Mouse (Mus musculus) midbrain, embryonic 11.5 days (tissue): ENCODE results near the gene Gm30191. TPM values are rescaled to one million over a fixed set of nuclear protein-coding genes. Genes with fewer than 3 reads are reported as not detected.
A peak's percentile ranks its signal among the peaks of the same experiment; 100 is the strongest.

ENCODE experiments used
- ATAC-seq: fragments of 200-750 bp; cut with Nextera tagmentation; 2 replicates; pipeline ENCODE4 v1.8.0; 2017; ENCODE audit warnings: moderate TSS enrichment, moderate library complexity; ENCODE audit not compliant: low FRiP score
- DNase-seq: peaks from one replicate; pipeline ENCODE4 v3.0.0; 2015; ENCODE audit warnings: low spot score; ENCODE audit errors: missing footprints
- H3K27ac ChIP-seq: fragments of 300-500 bp; sonication (generic); 2 replicates; pipeline ENCODE4 v1.5.1; 2014; ENCODE audit warnings: low read depth, low read length
- H3K27me3 ChIP-seq: fragments of 300-500 bp; sonication (generic); 2 replicates; pipeline ENCODE4 v1.6.1; 2014; ENCODE audit warnings: mild to moderate bottlenecking, low read length, moderate library complexity, mixed read lengths; ENCODE audit not compliant: control insufficient read depth, insufficient read depth
- H3K36me3 ChIP-seq: fragments of 300-500 bp; sonication (generic); 2 replicates; pipeline ENCODE4 v1.6.1; 2014; ENCODE audit warnings: mild to moderate bottlenecking, low read length, moderate library complexity, mixed read lengths; ENCODE audit not compliant: control insufficient read depth, insufficient read depth
- H3K4me1 ChIP-seq: fragments of 300-500 bp; sonication (generic); 2 replicates; pipeline ENCODE4 v1.6.1; 2014; ENCODE audit warnings: low read length; ENCODE audit not compliant: control insufficient read depth, insufficient read depth
- H3K4me2 ChIP-seq: fragments of 300-500 bp; sonication (generic); 2 replicates; pipeline ENCODE4 v1.6.1; 2014; ENCODE audit warnings: mild to moderate bottlenecking, moderate library complexity
- H3K4me3 ChIP-seq: fragments of 300-500 bp; sonication (generic); 2 replicates; pipeline ENCODE4 v1.5.1; 2014; ENCODE audit warnings: low read depth, low read length
- H3K9ac ChIP-seq: fragments of 300-500 bp; sonication (generic); 2 replicates; pipeline ENCODE4 v1.6.1; 2014; ENCODE audit warnings: low read length
- H3K9me3 ChIP-seq: fragments of 300-500 bp; sonication (generic); 2 replicates; pipeline ENCODE4 v1.6.1; 2016; ENCODE audit warnings: low read length; ENCODE audit not compliant: control insufficient read depth
- WGBS: fragments of 180-500 bp; shearing (Covaris S2); extraction: QIAGEN DNeasy Blood & Tissue Kit; methylation state at CpG from one replicate; pipeline ENCODE4 v1.1.7; 2014; 5-methylcytosine and 5-hydroxymethylcytosine counted together
- polyA plus RNA-seq: library from polyadenylated mRNA; unstranded; fragments of >200 nt; fragmentation: Nextera tagmentation; extraction: Ambion mirVana; gene quantifications from 2 replicates; pipeline ENCODE4 v1.2.1, GENCODE M21; 2014

Gm30191 gene
- polyA plus RNA-seq, 1 experiment from 2014 or later, result 0.22 TPM

DNA sequence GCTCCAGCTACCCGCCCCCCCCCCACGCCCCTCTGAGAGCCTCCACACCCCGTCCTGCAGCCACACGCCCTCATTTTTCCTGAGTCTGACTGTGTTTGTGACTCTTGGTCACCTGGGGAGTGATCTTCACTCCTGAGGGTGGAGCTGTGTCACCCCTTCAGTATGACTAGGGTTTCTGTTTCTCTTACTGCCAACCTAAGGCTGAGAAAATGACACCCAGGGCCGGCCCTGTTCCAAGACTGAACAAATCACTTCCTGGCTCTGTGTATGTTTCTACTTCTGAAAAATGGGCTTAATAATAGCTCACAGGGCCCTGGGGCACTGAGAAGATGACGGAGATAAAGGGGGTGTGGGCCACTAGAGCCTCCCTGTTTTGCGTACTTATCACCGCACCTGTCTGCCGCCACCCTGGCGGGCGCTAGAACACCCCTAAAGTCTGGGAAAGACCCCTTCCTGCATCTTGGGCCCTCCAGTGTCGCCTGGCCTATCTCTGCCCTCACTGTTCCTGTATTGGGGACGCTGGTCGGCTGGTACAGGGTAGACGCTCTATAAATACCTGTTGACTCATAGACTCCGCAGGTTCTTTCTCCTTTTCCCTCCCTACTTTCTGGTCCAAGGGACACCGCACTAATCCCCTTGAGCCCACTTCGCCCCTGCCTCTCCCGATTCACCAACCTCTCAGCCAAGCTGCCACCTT, 9.0 kb upstream of the Gm30191 start:
- ATAC-seq (no peak), DNase-seq (no peak)
- Histone ChIP-seq H3K4me3 (no peak overlapping the region), H3K36me3 (no peaks in the 10 kb centered on the region), H3K4me1 (no peaks in the 10 kb centered on the region), H3K9ac (no peak overlapping the region), H3K9me3 (no peaks in the 10 kb centered on the region), H3K27ac (no peak overlapping the region), H3K27me3 (peaks cover 7% of the 10 kb centered on the region; the same call in 1 of the 2 replicates), H3K4me2 (no peak overlapping the region)
- 25% methylated on average over 19 of the region's 19 CpGs for WGBS

DNA sequence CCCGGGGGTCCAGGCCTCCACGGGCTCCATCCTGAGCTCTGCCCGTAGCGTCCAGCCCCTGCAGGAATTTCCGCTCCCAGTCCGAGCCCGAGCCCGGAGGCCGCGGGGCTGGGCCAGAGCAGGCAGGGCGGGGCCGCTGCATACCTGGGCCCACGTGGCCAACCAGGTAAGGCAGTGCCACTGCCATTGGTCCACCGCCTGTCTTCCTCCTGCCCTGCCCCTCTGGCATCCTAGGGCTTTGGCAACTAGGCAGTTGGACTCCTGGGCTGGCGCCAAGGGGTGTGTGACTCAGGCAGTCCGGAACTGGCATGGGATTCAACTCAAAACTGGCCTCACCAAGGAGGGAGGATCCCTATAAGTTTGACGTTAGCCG, 8.5 kb upstream of the Gm30191 start, which contains the start of gene Cnksr1:
TSS of gene Cnksr1 (minus strand) at position 121 of the 373 bp plus-strand sequence.
- no peak within 1 kb of the TSS for H3K4me2 ChIP-seq
- H3K27me3 ChIP-seq, result peaks cover 7% of the 10 kb centered on the region; the same call in 1 of the 2 replicates
- H3K4me3 ChIP-seq, result no peak within 1 kb of the TSS
- H3K27ac ChIP-seq, result no peak within 1 kb of the TSS
- H3K36me3 ChIP-seq, result no peaks in the 10 kb centered on the region
- no peak for DNase-seq
- no peak for ATAC-seq
- H3K9ac ChIP-seq, result no peak within 1 kb of the TSS
- H3K4me1 ChIP-seq, result no peaks in the 10 kb centered on the region
- no peaks in the 10 kb centered on the region for H3K9me3 ChIP-seq
- WGBS, result 3% methylated on average over 18 of the region's 18 CpGs

DNA sequence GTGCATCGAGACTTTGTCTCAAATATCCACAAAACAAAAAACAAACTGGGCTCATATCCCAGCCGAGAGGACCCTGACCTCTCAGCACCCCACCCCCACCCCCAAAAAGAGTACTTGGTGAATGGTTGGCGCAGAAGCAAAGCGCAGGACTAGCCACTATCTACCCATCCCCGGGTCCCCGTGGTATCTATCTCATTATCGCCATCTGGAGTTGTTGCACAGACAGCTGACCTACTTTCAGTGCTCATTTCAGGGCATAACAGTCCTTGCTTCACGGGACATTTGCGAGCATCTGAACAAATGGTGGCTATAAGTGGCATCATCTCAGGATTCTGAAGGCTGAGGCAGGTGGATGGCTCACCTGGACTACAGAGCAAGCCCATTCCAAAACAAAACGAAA, 8.0 kb upstream of the Gm30191 start:
- DNase-seq (no peak), ATAC-seq (no peak)
- Histone ChIP-seq H3K4me1 (no peaks in the 10 kb centered on the region), H3K36me3 (no peaks in the 10 kb centered on the region), H3K27me3 (peaks cover 7% of the 10 kb centered on the region; the same call in 1 of the 2 replicates), H3K27ac (no peak overlapping the region), H3K9ac (no peak overlapping the region), H3K9me3 (no peaks in the 10 kb centered on the region), H3K4me3 (no peak overlapping the region), H3K4me2 (no peak overlapping the region)
- WGBS, result 13% methylated on average over 10 of the region's 10 CpGs

DNA sequence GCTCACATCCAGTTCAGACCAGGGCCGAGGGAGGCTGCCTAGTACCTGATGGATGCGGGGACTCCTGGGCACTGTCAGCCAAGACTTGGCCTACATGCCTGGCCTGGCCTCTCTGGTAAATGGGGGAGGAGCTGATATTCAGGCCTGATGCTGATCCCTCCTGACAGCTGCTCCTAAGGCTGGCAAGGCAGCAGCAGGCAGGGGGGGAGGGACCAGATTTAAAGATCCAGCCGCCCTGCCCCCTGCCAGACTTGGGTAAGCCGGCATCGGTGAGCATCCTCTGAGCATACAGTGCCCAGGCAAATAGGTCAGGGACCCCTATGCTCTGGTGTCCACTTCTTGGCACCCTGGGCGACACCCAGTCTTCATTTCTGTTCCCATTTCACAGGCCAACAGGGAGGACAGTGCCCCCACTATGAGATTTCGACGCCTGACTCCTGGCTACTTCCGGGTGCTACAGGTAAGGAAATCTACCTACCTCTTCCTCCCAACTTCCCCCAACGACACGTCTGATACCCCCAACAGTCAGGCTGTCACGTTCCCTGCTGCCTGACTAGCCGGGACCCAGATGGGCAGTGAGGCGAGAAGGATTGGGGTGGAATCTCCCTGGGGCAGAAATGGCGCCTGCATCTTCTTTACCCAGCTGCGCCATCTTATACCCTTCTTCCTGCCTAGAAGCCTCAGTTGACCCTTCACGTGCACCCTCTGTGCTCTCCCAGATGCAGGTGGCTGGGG, 3.1 kb upstream of the Gm30191 start, which contains the start of gene E130218I03Rik:
TSS of gene E130218I03Rik (plus strand) at position 147 of the 735 bp plus-strand sequence.
- WGBS, result 94% methylated on average over 17 of the region's 17 CpGs
- H3K9ac ChIP-seq, result peak within 1 kb of the TSS; percentile 82; the same call in 1 of the 2 replicates

DNA sequence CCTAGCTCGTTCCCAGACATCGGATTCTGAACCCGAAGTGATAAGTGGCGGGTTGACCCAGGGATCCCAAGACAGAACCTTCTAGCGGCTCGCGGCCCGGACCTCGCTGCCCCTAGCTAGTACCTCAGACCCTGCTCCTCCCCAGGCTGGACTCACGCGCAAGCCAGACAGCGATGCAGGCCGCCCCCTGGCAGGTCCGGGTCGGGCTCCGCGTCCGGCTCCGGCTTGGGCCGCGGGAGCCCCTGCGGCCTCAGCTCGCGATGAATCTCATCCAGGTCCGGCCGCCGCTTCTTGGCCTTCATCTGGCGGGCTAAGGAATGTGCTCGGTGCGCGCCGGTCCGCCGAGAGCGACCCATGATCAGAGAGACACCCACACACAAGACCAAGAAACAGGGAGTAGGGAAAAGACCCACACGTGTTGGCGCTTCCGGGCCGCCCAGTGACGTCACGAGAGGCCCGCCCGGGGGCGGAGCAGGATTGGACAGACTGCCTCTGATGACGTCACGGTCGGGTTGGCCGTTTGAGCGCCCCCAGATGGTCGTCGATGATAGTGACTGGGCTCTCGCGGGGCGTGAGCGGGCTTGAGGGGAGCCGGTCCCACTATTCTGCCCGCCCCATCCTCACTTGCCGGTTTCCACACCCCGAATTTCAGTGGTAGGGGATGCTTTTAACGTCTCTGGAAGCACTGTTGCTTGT, 1.4 kb upstream of the Gm30191 start, which contains the start of gene Zfp593:
TSS of gene Zfp593 (minus strand) at position 445 of the 696 bp plus-strand sequence.
- Histone ChIP-seq H3K27me3 (peaks cover 17% of the 10 kb centered on the region), H3K4me2 (peak within 1 kb of the TSS; percentile 96), H3K4me1 (peaks cover 20% of the 10 kb centered on the region), H3K9ac (peak within 1 kb of the TSS; percentile 82), H3K27ac (no peak within 1 kb of the TSS), H3K36me3 (no peaks in the 10 kb centered on the region), H3K4me3 (peak within 1 kb of the TSS; percentile 89), H3K9me3 (no peaks in the 10 kb centered on the region)
- peak; percentile 84 for ATAC-seq
- DNase-seq, result peak; percentile 100
- 0% methylated on average over 60 of the region's 60 CpGs for WGBS

More for the DNA sequence above, 3.1 kb upstream of the Gm30191 start, which contains the start of gene E130218I03Rik:
- no peak within 1 kb of the TSS for H3K27ac ChIP-seq
- H3K4me1 ChIP-seq, result peaks cover 13% of the 10 kb centered on the region
- H3K4me2 ChIP-seq, result peak within 1 kb of the TSS; percentile 96
- H3K9me3 ChIP-seq, result no peaks in the 10 kb centered on the region
- H3K36me3 ChIP-seq, result no peaks in the 10 kb centered on the region
- peaks cover 4% of the 10 kb centered on the region; the same call in 1 of the 2 replicates for H3K27me3 ChIP-seq
- H3K4me3 ChIP-seq, result peak within 1 kb of the TSS; percentile 89; the same call in 1 of the 2 replicates
- DNase-seq, result peak; percentile 62
- ATAC-seq, result no peak

DNA sequence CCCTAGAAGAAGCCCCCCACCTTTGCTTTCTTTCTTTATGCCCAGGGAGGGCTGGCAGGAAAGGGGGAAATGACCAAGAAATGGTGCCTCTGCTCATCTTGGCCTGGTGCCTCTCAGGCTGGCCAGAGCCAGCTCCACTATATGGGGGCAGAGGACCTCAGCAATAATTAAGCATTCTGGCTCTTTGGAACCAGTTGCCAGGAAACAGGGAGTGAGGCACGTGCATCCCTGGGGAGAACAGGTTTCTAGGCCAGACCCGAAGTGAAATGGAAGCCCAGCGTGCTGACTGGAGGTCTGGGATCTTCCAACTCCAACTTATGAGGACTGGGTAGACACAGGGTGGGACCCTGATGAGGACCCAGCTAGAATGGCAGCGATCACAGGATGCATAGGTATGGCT, 479 bp upstream of the Gm30191 start:
- no peak for ATAC-seq
- no peak overlapping the region; the same call in 1 of the 2 replicates for H3K4me2 ChIP-seq
- 20% methylated on average over 4 of the region's 4 CpGs for WGBS
- no peak overlapping the region for H3K27ac ChIP-seq
- no peaks in the 10 kb centered on the region for H3K9me3 ChIP-seq
- H3K4me3 ChIP-seq, result no peak overlapping the region
- peaks cover 29% of the 10 kb centered on the region for H3K4me1 ChIP-seq
- no peaks in the 10 kb centered on the region for H3K36me3 ChIP-seq
- no peak overlapping the region; the same call in 1 of the 2 replicates for H3K9ac ChIP-seq
- no peak for DNase-seq
- peaks cover 27% of the 10 kb centered on the region for H3K27me3 ChIP-seq

DNA sequence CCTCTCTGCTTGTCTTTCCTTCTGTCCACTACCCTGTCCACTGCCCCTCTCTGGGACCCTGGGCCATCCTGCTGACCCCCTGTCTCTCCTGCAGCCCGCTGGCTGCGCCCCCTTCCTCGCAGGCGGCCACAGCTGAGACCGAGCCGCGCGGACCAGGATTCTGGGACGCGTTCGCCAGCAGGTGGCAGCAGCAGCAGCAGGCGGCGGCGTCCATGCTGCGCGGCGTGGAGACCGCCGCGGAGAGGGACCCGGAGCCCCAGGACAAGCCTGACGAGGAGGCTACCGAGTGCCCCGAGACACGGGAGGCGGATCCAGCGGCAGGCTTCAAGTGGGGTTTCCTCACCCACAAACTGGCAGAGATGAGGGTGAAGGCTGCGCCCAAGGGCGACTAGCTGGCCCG, 2.9 kb downstream of the Gm30191 start:
- Histone ChIP-seq H3K4me2 (peak overlapping the region; percentile 55), H3K36me3 (no peaks in the 10 kb centered on the region), H3K27ac (no peak overlapping the region), H3K4me3 (peak overlapping the region; percentile 28), H3K27me3 (peaks cover 52% of the 10 kb centered on the region), H3K9ac (peak overlapping the region; percentile 43; the same call in 1 of the 2 replicates), H3K9me3 (no peaks in the 10 kb centered on the region), H3K4me1 (peaks cover 42% of the 10 kb centered on the region)
- peak; percentile 38 for ATAC-seq
- no peak for DNase-seq
- under 1% methylated on average over 30 of the region's 30 CpGs for WGBS

DNA sequence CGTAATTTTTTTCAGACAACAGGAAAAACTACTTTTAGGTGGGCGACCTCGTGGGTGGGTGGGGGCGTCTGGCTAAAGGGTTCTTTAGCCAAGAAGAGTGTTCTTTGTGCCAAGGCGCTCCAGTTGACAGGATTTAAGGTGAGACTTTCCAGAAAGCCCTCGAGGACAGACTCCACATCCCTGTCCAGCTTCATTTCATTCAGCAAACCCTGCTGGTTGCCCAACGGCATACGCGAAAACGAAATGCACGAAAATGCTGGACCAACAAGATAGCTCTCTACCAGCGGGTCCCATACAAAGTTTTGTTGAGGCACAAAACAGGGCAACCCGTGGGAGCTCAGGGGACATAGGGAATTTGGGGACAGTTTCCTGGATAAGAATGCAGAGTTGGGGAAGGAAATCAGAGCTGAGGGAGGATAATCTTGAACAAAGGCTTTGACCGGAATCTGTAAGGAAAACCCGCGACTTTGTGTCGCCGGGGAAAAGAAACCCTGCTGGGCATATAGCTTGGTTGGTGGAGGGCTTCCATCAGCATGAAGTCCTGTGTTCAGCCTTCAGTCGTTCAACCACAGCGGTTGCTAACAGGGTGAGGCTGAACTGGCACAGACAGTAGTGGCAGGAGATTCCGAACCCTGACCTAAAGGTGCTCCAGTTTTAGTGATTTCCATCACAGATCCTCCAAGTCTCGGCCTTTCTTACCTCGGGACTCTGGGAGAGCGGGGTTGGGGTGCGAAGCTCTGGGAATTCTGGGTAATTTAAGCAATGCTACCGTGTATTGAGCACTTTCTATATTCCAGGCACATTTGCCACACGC, 3.6 kb downstream of the Gm30191 start:
- Histone ChIP-seq H3K9me3 (no peaks in the 10 kb centered on the region), H3K36me3 (no peaks in the 10 kb centered on the region), H3K9ac (no peak overlapping the region; the same call in 1 of the 2 replicates), H3K4me2 (peak overlapping the region; percentile 78), H3K27ac (no peak overlapping the region), H3K4me1 (peaks cover 45% of the 10 kb centered on the region), H3K27me3 (peaks cover 55% of the 10 kb centered on the region), H3K4me3 (peak overlapping the region; percentile 44)
- peak; percentile 97 for DNase-seq
- ATAC-seq, result no peak
- 5% methylated on average over 27 of the region's 27 CpGs for WGBS
